Mouse (Mus musculus) A20 (cell line): ENCODE results near the gene Vamp8.

ENCODE experiments used
- DNase-seq: peaks from one replicate; pipeline ENCODE4 v3.0.0-alpha.2; 2011; ENCODE audit warnings: low read depth, low spot score

The Vamp8 gene

DNA sequence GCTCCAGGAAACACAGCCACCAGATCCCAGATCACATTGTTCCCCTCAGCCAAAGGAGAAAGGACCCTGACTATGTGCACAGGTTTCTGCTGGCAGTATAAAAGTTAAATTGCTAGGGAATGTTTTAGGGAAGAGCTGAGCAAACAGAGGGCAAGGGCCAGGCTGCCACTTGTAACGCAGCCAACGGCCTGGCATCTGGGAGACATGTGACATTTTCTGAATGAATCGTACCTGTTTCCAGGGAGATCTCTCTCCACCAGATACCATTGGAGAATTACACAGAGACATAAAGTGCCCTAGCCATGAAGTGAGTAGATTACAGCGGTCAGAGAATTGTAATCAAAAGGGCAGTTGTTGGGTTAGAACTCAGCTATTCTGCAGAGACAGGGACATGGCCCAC, 17.3 kb downstream of the Vamp8 start:
- no peak for DNase-seq

DNA sequence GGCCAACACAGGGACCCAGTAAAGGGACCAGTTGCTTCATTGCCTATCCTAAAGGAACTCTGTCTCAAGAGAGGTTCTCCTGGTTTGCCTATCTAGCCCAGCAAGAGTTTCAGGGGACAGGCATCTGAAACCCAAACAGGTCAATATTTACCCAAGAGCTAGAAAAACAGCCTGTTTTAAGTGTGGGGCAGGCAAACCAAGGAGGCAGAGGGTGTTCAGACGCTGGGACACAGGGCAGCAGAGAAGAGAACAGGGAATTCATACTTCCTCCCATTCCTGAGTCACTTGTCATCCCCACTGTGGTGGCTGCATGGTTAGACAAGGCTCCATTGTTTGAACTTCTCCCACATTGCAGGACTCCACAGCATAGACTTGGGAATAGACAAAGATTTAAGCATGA, 18.9 kb downstream of the Vamp8 start:
- no peak for DNase-seq

DNA sequence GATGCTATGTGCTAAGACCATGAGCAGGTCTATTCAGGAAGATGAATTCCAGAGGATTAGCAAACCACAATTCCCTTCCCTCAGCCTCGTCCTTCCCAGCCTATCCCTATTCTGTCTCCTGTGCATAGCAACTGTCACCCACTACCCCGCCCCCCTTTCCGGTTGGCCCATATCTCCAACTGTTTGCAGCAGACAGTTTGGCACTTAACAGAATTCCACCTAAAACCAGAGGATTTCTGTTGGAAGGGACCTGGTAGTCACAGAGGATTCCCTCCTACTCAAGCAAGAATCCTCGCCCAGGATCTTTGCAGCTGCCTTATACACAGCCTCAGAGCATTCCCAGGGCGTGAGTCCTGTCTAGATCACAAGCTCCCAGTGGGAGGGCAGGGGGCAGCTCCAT, 19.4 kb downstream of the Vamp8 start:
- DNase-seq: no peak

DNA sequence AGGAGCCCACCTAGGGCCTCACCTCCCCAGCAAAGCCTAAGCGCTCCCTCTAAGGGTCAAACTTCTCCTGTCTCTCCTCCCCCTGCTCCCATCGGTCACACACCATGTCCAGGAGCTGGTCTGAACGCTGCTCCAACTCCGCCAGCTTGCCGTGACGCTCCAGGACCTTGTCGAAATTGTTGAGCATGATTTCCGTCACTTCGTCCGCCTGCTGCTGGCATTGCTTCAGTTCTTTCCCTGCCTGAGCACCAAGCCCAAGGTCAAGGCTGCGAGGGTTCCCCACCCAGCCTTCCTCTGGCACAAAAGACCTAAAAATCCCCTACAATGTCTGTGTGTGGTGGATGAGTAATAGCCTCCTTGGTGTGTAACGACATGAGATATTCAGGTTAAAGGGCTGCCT, 20.4 kb downstream of the Vamp8 start:
- no peak for DNase-seq

DNA sequence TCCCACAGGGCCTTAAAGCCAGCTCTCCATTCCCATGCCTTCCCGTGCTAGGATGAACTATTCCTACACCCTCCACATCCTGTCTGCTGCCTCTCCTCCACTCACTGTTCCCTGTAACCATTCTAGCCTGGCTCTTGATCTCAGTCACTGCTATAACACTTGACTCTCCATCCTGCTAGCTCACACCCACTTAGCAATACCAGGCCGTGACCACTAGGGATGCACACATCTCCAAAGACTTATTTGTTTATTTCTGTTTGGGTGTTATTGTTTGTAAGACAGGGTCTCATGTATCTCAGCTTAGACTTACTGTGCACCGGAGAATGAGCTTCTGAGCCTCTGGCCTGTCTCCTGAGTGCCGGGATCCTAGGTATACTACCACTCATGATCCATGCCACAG, 20.9 kb downstream of the Vamp8 start:
- no peak for DNase-seq

DNA sequence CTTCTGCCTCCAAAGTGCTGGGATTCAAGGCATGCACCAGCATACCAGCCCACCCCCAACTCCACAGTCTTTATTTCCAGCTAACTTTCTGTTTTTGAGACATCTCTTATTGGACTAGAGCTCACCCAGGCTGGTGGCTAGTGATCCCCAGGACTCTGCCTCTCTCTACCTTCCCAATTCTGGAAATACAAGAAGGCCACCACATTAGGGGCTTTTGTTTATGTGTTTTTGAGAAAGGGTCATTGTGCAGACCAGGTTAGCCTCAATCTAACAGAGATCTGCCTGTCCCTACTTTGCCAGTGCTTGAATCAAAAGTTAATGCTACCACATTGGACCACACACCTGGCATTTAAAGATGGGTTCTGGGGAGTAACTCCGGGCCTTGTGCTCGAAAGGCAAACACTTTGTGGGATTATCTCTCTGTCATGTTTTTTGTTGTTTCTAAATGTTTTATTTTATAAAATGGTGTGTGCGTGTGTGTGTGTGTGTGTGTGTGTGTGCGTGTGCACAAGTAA, 23.0 kb downstream of the Vamp8 start:
- no peak for DNase-seq

DNA sequence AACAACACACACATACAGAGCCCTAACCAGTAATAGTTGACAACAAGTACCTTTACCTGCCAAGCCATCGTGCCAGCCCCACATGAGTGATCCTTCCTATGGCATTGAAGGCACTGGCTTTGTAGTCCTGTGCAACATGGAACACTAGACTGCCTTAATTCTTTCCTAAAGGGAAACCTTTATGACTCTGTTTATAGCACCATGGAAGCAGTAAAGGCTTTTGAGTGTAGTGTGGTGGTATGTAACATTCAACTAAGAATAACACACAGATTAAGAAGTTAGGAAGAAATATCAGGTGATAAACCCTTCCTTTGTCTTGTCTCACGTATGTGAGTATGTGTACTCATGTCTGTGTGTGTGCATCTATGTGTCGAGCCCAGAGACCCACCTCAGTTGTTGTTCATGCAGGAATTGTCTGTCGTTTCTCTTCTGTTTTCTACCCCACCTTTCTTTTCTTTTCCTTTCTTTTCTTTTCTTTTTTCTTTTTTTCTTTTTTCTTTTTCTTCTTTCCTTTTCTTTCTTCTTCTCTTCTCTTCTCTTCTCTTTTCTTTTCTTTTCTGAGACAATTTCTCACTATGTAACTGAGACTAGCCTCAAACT, 23.6 kb downstream of the Vamp8 start, which contains the start of gene Rnf181:
Gene Rnf181, minus strand, starts transcription at position 113 of the 600 bp plus-strand sequence.
- no peak for DNase-seq

DNA sequence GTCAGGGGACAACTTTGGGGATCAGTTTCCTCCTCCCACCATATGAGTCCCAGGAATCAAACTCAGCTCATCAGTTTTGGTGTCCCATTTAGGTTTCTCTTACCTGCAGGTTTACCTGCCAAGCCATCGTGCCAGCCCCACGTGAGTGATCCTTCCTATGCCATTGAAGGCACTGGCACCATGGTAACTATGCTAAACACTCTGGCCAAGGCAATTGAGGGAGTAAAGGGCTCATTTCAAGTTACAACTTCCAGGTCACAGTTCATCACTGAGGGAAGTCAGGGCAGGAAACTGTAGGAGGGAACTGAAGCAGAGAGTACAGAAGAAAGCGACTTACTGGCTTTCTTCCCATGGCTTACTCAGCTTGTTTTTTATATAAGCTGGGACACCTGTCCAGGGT, 24.2 kb downstream of the Vamp8 start:
- no peak for DNase-seq

DNA sequence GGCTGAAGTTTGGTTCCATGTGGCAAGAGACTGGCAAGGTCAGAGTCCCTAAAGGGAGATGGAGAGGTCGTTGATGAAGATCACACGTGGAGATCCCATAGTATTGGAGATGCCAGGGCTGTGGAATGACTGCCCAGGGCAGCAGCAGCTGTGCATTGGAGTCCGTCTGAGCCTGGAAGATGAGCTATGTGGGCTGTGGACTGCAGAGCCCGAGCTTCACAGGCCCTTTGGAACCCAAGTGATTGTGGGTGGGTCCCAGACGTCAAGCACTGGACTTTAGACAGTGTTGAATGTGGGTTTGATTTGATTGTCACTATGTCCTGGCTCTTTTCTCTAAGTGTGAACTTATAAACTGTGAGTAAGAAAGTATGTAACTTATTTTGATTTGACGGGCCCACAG, 25.5 kb downstream of the Vamp8 start:
- no peak for DNase-seq

DNA sequence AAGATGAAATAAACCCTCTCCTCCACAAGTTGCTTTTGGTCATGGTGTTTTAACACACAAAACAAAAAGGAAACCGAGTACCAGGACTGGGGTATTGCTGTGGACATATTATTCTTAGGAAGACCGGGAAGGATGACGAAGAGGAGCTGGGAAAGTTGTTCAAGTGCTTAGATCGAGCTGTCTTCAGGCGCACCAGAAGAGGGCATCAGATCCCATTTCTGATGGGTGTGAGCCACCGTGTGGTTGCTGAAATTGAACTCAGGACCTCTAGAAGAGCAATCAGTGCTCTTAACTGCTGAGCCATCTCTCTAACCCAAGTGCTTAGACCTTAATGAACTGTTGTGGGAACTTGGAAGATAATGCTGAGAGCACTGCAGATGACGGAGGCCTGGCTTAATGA, 26.5 kb downstream of the Vamp8 start:
- no peak for DNase-seq

DNA sequence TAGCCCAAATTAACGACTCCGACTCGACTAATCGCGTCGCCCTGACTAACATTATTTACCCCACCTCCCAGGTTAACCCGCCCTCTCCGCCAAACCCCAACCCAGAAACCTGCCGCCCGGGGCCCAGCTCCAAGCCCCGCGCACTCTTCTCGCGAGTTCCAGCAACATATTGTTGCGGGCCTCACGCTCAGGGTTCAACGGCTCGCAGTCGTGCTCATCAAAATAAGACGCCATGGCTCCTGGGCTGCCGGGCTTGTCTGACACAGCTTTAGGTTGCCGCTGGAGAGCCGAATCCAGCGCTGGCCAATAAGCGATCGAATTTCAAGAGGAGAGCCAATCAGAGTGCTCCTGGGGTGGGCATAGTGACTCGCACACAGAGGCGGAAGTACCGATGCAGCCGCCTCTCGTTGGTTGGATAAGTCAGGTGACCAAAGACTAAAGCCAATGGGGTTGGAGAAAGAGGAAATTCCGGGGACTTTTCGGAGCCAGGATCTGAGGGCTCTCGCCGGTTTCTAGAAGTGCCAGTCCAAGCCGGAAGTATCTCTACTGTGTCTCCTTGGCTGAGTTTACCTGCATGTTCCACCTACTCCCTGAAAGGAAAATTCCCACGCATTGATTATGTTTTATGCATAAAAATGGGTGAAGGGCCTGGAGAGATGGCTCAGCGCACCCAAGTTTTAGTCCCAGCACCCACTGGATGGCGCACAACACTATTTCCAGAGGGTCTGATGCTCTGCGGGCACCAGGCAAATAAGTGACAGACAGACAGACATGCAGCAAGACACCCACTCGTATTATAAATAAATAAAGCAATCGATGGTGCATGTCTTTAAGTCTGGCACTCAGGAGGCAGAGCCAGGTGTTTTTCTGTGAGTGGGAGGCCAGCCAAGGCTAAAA, 28.1 kb downstream of the Vamp8 start:
- peak; percentile 90 for DNase-seq

DNA sequence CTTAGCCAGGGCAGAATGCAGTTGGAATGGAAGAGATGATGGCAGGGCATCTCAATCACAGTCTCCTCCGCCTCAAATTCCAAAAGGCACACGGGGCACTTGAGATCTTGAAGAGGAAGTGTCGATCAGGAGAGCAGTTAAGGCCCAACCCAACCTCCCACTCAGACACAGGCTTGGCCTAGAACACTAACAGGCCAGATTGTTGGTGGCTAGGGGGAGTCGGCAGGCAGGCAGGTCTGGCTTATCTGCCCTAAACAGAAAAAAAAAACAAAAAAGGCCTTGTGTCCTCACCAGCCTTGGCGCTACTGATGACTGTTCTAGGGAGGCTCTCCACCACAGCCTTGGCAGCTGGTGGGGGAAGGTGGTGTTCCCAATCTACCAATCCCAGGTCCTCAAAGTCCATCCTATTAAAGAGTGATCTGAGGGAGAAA, 29.4 kb downstream of the Vamp8 start:
- DNase-seq: no peak

DNA sequence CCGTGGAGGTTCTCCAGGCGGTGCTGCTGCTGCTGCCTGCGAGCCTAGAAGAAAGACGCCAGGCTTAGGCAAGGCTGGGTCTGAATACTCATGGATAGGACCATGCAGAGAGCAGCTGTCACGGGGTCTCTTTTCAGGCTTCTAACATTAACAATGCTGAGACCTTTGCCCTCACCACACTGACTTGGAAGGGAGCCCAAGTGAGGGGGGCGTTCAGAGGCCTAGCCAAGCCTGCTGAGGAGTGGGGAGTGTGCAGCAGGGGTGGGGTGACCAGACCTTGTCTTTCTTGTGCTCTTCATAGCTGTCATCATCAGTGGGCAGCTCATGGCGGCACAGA, 29.9 kb downstream of the Vamp8 start:
- no peak for DNase-seq

DNA sequence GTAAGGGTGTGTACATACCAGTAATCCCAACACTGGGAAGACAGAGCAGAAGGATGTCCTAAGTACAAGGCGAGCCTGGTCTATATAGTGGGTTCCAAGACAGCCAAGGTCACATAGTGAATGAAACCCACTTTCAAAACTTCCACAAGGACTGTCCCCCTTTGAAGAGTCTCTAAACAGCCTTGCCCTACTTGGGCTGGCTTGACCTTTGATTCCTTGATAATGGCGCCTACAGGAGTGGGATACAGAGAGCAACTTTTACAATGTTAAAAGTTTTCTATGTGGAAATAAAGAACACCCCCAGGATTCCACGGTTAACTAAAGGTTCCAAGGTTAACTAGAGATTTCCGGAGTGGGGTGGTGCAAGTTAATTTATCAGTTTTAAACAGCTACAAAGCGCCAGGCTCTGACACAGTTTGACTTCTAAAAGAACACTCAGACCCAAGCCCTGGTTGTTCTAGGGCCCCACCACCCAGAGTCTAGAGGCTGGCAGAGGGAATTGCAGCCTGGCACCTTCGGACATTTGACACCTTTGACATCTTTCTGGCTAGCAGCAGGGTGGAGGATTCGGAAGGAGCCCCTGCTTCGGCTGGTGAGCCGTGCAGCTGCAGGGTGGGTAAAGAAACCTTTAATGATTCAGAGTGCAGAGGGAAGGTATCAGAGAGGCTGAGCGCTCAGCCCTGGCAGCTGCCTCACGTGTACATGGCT, 30.5 kb downstream of the Vamp8 start:
- no peak for DNase-seq

DNA sequence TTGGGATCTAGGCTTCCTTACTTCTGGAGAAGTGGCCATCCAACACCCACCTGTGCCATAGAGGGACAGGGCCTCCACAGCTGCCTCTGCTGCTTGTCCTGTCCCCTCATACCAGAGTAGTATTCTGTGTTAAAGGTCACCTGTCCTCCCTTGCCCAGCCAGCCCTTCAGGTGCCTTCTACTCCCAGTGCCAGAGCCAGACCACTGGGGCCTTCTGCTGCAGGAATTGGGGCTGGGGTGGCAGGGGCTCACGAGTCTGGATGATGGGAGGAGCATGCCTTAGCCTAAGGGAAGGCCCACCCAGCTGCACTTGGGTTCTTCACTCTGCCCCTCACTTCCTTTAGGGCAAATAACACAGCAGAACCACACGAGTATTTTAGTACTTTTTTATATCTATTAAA, 31.2 kb downstream of the Vamp8 start:
- DNase-seq: no peak

DNA sequence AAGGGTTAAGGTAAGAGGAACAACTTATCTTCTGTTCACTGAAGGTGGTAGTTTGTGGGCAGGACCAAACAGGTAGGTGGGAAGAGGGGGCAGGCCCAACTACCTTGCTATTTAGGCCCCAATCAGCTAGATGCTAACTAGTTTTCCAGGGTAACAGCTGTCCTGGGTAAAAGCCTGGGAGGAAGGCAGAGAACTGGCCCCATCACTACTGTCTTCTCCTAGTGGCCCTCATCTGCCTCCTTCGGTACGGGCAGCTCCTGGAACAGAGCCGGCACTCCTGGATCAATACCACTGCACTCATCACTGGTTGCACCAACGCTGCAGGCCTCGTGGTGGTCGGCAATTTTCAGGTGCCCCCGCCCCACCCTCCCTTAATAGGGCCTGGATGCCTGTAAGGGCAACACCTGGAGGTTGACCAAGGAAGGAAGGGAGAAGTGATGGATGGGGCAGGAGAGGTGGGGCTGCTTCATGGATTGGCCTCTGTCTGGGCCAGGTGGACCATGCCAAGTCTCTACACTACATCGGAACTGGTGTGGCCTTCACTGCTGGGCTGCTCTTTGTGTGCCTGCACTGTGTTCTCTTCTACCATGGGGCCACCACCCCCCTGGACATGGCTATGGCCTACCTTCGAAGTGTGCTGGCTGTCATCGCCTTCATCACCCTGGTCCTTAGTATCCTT, 32.3 kb downstream of the Vamp8 start:
- no peak for DNase-seq

DNA sequence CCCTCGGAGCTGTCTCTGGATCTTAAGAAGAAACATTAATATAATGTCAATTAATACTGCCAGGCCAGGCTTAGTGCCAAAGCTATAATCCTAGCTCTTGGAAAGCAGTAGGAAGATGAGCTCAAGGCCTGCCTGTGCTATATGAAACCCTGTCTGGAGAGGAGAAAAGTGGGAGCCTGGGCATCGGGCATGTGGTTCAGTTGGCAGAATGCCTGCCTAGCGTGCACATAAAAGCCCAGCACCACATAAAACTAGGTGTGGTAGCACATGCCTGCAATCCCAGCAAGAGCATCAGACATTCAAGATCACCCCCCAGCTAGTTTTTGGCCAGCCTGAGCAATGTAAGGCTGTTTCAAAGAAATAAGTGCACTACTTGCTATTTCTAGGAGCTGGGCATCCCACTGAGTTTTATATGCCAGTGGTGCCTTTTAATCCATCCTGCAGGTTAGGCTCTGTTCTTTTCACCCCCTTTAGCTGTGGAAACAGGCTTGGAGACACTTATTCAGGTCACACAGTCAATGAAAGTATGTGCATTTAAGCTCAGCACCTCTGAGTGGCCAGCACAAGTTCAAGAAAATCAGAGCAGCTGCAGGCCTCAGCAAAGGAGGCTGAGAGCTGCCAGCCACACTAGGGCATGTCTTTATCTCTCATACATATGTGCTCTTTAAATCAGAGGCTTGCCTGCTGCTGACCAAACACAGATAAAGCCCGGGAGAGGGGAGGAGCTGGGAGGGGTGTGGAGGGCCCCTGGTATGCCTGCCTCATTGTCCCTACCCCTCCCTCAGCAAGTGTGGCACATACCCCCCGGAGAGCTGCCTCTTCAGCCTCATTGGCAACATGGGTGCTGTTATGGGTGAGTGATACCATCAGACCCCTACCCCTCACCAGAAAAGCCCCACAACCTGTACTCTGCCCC, 33.1 kb downstream of the Vamp8 start:
- no peak for DNase-seq

DNA sequence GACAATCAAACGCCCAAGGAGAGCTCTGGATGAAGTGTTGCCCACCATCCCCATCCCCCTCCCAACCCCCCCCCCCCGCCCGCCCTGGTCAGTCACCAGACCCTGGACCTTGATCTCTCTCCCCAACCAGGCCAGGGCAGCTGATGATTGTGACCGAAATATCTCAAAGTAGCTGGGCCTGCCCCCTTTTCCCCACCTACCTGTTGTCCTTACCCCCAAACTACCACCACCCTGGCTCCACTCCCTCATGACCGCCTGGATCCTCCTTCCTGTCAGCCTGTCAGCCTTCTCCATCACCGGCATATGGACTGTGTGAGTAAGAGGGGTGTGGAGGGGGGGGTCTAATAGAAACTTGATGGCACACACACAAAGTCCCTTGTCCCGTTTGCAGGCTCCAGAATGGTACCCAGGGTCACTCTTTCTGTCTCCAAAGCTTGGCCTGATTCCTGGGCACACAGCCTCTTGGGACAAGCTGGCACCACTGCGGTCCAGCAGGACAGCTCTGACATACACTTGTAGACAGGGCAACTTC, 34.4 kb downstream of the Vamp8 start:
- DNase-seq: no peak

DNA sequence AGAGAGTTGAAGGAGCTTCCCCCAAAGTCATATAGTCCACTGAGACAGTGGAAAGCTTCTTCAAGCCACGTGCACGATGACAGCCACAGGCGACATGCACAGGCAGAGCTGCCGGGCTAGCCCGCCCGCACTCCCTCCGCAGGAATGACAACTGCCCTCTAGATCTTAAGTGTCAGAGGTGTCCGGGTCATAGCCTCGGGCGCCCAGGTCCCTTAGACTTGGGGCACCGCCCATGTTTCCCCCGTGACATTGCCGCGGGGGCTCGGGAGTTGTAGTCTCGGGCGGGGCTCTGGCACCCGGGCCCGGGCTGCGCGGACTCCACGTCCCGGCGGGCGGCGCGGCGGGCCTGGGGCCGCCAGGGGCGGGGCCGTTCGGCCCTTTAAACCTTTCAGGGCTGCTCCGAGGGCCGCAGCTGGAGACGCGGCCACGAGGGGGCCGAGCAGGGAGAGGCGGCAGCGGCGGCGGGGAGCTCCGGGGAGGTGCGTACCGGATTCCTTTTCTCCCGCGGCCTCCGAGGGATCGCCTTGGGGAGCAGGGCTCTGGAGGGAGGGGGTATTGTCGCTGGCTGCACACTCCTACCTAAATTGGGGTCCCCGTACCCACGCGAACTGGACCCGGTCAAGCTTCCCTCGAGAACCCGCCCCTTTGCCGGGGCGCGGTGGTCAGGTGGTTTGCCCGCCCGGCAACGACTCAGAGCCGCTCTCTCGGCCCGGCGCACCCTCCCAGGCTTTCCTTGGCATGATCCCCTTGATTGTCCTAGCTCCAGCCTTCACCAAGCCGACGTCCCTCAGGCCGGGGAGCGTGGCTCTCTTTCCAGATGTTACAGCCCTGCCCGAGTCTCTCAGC, 35.2 kb downstream of the Vamp8 start, which contains the start of gene Tmem150a:
Gene Tmem150a, plus strand, starts transcription at position 382 of the 846 bp plus-strand sequence.
- peak; percentile 57 for DNase-seq

DNA sequence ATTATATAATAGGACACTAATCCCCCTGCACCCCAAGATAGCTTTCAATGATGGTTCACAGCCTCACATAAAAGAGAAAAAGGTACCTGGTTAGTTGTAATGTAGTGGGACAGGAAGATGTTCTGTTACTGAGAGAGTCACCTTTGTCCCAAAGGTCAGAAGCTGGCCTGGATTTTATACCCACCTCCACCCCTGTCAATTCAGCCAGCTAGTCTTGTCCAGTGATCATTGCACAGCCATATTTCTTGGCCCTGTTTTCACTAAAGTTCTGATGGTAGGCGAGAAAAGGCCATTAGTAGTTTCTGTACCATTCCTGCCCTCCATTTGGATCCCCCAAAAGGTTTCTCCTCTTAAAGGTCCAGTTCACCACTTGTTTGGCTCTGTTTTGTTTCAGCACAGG, 36.5 kb downstream of the Vamp8 start:
- DNase-seq: no peak
